Mouse (Mus musculus) ovary, adult 10 weeks (tissue): Measurements from ENCODE around the gene Gtf2h3. TPM values are rescaled to one million over a fixed set of nuclear protein-coding genes. Genes with fewer than 3 reads are reported as not detected.

ENCODE experiments used
- polyA plus RNA-seq: library from polyadenylated mRNA; stranded (reverse); fragments of 350-450 nt; fragmentation: Illumina TruSeq; extraction: RNeasy Lipid Tissue Mini Kit (QIAGEN cat#74804); gene quantifications from one replicate; pipeline ENCODE4 v1.2.3, GENCODE M21; 2014

Gtf2h3 gene
- 8.2 TPM for polyA plus RNA-seq

GRCm38 (mm10) chr5:124578633-124579317 lies at the start of gene Gtf2h3, which contains the start of gene Eif2b1:
TSS of gene Gtf2h3 (plus strand) at chr5:124579140.
TSS of gene Eif2b1 (minus strand) at chr5:124579131.

GRCm38 (mm10) chr5:124530655-124531582 lies 48.0 kb upstream of the Gtf2h3 start, which contains the start of gene Rilpl1:
TSS of gene Rilpl1 (minus strand) at chr5:124531391.

GRCm38 (mm10) chr5:124540383-124540786 lies 38.6 kb upstream of the Gtf2h3 start, which contains the start of gene Tmed2:
TSS of gene Tmed2 (plus strand) at chr5:124540695.

GRCm38 (mm10) chr5:124552558-124553307 lies 26.2 kb upstream of the Gtf2h3 start, which contains the start of gene Ddx55:
TSS of gene Ddx55 (plus strand) at chr5:124552864.

GRCm38 (mm10) chr5:124628448-124629363 lies 49.8 kb downstream of the Gtf2h3 start, which contains the start of gene Atp6v0a2:
TSS of gene Atp6v0a2 (plus strand) at chr5:124628576.

Other genes with a start within 250 kb of the Gtf2h3 start
- 198 TPM for gene Cdk2ap1, start 216.1 kb upstream of the Gtf2h3 start, polyA plus RNA-seq
- gene Sbno1, start 153.1 kb upstream of the Gtf2h3 start, polyA plus RNA-seq = 86.4 TPM
- gene Kmt5a, start 139.2 kb upstream of the Gtf2h3 start, polyA plus RNA-seq = 71.7 TPM
- gene Rilpl2, start 100.8 kb upstream of the Gtf2h3 start, polyA plus RNA-seq = 4.0 TPM
- gene Snrnp35, start 96.0 kb upstream of the Gtf2h3 start, polyA plus RNA-seq = 0.57 TPM
- 10.2 TPM for gene Rilpl1, start 47.7 kb upstream of the Gtf2h3 start, polyA plus RNA-seq
- 1,870 TPM for gene Tmed2, start 38.4 kb upstream of the Gtf2h3 start, polyA plus RNA-seq
- 10.8 TPM for gene Ddx55, start 26.3 kb upstream of the Gtf2h3 start, polyA plus RNA-seq
- 44.9 TPM for gene Eif2b1, start within 50 bp of the Gtf2h3 start, polyA plus RNA-seq
- gene Atp6v0a2, start 49.4 kb downstream of the Gtf2h3 start, polyA plus RNA-seq = 26.9 TPM
- gene Dnah10, start 145.9 kb downstream of the Gtf2h3 start, polyA plus RNA-seq = 0.31 TPM